Mouse (Mus musculus): ENCODE measurements around the gene Slc25a41.

Slc25a41 gene

DNA sequence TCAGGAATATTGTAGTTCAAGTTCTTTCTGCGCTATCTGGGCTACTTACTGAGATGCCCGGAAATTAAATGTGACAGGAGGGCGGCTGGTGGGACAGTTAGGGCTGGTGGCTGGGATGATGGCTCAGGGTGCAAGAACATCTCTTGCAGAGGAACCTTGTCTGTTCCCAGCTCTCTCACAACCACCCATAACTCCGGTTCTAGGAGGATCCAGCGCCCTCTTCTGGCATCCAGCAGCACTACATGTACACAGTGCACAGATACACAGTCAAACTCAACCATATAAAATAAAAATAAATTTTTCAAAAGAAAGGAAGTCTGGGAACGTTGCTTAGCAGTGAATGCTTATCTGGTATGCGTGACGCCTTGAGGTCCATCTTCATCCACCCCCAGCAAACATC lies 2.5 kb downstream of the Slc25a41 start:
- no peak for DNase-seq

DNA sequence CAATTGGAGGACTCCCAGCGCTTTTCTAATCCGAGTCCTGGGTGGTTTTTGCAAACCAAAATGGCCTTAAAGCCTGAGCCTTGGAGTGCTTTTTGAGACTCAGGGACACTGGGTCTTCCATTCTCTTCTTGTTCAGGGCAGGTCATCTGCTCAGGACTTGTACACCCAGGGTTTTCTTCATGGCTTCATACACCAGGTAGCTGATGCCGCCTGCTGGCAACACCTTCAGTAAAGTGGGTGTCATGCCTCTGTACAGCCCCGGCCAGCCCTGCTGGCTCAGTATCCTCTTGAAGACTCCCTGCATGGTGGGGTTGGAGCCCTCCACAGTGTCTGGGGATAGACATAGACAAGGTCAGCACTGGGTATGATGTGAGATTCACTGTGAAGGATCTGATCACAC lies 8.6 kb downstream of the Slc25a41 start:
- DNase-seq: no peak

DNA sequence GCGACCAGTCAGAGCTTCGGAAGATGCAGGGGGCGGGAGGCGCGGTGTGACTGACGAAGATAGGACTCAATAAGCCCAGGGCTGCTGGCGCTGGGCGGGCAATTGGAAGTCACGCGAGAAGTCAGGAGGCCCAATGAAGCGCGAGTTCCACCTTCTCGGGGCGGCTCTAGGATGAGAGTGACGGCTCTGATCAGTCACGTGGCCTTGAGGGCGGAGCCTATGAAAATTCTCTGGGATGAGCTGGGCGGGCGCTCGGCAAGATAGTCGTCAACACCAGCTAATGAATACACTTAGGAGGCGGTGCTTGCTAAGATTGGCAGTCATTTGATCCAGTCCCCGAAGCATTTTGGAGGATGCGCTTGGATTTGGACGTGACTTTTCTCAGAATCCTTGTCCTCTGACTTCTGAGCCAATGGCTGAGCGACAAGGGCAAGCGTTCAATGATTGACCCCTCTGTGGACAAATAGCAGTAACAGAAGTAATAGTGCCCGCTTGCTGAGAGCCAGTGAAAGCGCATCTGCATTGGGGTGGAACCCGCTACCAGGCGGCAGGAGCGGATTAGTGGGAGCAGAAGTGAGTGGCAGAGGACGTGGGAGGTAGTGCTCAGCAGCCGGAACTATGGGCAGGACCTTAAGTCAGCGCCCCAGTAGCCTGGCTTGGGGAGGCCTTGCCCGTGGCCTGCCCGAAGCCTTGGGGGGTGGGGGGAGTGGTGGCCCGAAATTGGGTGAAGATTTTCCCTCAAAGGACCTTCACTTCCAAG lies 9.6 kb downstream of the Slc25a41 start:
- DNase-seq: peak; percentile 95

DNA sequence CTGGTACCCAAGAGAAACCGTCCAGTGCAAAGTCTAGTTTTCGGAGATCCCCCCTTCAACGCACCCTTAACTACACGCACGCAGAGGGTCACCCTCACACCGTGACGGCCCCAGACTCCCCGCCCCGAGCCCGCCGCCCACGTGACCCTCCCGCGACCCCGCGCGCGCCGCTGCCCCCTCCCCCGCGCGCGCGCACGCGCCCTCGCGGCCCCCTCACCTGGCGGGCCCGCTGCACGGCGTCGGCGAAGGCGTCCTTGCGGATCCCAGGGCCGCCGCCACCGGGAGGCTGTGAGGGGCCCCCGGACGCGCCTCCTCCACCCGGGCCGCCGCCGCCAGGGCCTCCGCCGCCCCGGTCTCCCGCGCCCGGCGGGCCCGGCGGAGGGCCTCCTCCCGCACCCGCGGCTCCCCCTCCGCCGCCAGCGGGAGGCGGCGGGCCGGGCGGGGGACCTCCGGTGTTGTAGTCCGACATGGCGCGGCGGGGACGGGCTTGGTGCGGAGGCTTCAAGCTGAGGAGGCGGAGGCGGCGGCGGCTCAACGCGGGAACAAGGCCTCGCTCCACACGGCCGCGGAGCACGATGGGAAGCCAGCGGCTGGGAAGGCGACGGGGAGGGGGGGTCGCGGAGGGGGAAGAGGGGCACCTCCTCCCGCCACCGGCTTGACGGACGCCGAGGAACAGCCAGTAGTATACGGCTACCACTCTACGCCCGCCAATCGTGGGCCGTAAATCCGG lies 10.4 kb downstream of the Slc25a41 start, which contains the start of gene Khsrp:
Khsrp (minus strand) TSS at position 592 of the 730 bp plus-strand sequence.
- peak; percentile 65 for DNase-seq

DNA sequence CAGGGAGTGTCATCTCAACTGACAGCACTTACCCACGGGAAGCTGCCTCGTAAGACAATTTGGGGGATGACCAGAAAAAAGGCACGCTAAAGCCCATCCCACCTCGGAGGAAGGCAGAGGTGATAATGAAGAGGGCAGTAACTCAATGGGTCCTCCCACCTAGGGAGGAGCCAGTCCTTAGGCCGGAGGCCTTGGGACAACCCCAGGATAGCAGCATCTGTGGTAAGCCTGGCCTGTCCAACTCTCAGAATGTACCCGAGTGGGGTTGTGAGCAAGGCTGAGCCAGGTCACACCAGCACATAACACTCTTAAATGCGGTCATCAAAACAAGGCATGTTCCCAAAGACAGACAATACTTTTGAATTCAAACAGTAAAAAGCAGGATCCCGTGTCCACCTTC lies 11.8 kb downstream of the Slc25a41 start:
- no peak for DNase-seq

- no peak for DNase-seq
These were observed 14.0 kb downstream of the Slc25a41 start for GRCm38 (mm10) chr17:57027471-57027870.

- DNase-seq: no peak
These were observed 20.5 kb downstream of the Slc25a41 start for GRCm38 (mm10) chr17:57020960-57021359.

GRCm38 (mm10) chr17:57019693-57020092 lies 21.8 kb downstream of the Slc25a41 start:
- no peak for DNase-seq

- no peak for DNase-seq
These were observed 29.1 kb downstream of the Slc25a41 start for GRCm38 (mm10) chr17:57012245-57012795.

DNA sequence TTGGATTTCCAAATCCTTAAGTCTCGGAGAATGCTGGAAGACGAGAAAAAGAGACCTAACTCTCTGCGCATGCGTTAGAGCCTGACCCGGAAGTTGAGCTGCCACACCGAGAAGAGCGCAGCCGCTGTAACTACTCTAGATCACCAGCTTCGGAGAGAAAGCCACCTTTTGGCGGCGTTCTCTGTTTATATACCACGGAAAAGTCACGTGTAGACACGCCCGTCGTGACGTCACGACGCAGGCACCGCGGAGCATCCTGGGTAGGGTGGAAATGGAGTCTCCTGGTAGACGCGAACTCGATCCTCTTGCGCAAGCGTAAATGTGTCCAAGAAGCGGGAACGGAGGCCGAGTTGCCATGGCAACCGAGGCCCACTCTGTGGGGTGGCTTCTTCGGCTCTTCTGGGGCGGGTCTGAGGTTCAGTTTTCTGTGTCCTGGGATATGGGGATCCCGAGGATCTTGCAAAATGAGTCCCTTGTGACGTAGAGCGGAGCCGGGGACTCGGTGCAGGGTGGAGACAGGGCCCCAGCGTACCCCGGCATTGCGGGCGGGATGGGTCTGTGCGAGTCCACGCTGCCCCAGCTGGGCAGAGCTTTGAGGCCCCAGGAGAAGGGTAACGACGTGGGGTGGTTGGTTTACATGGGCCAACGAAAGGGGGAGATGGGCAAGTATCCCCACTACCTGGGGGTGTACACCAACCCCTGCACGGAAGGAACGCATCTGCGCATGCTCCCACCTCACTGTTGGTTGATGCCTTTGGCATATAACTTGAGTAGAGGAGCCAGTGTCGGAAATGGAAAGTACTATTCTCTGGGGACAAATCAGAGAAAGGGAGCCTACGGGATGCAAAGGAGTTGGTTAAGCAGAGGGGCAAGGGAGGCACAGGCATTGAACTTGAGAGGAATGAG lies 30.0 kb downstream of the Slc25a41 start, which contains the start of the genes Gtf2f1 and Gm17949:
Gtf2f1 (minus strand) TSS at position 53 of the 906 bp plus-strand sequence.
Gm17949 (plus strand) TSS at position 234 of the 906 bp plus-strand sequence.
- peak; percentile 94 for DNase-seq

DNA sequence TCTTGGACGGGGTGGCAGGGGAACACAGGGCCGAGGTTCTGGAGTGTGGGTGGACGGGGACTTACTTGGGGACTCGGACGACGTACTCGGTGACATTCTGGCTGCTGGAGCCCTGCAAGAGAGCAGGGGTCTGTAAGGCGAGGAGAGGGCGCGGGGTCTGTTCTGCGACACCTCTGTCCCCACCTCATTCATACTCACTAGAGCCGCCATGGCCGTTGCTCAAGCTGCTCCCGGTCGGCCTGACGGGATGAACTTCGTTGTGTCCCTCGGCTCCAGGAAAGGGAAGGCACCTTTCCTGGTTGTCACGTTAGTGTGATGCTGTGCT lies 30.6 kb downstream of the Slc25a41 start:
- no peak for DNase-seq

GRCm38 (mm10) chr17:57007137-57007905 lies 34.1 kb downstream of the Slc25a41 start:
- no peak for DNase-seq

DNA sequence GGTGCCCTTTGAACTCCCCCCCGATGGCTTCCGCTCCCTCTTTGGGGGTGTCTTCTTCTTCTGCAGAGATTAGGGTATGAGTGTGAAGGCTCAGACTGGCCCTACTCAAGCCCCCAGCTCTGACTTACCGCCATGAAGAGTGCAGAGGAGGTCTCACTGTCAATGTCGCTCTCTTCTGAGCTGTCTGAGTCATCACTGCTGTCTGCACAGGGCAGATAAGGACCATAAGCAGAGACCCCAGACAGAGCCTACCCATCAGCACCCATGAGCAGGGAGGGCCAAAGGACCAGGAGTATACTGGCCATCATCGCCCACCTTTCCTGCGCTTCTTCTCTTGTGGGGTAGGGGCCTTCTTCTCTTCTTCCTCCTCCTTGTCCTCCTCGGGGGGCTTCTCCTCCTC lies 37.5 kb downstream of the Slc25a41 start:
- DNase-seq: no peak

DNA sequence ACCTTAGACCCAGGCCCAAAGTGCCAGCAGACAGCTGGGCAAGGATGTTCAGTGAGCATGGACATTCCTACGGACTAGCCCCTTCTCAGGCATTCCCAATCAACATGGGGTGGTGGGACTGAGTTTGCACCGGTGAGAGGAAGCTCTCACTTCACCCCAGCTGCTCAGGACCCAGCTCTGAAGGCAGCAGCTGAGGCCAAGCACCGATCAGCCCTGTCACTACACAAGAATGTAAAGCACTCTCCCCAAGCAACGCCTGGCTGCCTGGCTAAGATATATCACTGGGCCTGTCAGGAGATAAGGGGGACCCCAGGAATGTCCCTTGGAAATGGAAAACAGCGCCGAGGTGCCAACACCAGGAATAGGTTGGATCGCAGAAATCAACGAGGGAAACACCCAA lies 40.2 kb downstream of the Slc25a41 start:
- no peak for DNase-seq

GRCm38 (mm10) chr17:56999968-57000609 lies 41.4 kb downstream of the Slc25a41 start, which contains the start of gene Pspn:
Gene Pspn (minus strand): TSS chr17:57000018.
- DNase-seq: no peak

DNA sequence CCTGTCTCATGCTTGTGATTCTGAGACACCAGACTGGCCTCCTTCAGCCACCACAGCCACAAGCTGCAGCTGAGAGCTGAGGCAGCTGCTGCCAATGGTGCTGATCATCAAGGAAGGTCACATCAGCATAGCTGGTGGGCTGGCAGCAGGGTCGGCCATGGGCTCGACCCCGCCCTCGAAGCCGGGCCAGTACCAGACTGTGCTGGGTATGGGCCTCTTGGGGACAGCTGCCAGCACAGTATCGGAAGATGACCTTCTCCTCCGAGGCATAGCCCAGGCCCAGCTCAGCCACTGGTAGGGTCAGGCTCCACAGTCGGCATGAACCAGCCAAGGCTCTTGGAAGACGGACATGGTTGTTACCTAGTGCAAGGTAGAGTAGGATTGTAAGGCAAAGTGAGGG lies 42.0 kb downstream of the Slc25a41 start:
- DNase-seq: no peak

DNA sequence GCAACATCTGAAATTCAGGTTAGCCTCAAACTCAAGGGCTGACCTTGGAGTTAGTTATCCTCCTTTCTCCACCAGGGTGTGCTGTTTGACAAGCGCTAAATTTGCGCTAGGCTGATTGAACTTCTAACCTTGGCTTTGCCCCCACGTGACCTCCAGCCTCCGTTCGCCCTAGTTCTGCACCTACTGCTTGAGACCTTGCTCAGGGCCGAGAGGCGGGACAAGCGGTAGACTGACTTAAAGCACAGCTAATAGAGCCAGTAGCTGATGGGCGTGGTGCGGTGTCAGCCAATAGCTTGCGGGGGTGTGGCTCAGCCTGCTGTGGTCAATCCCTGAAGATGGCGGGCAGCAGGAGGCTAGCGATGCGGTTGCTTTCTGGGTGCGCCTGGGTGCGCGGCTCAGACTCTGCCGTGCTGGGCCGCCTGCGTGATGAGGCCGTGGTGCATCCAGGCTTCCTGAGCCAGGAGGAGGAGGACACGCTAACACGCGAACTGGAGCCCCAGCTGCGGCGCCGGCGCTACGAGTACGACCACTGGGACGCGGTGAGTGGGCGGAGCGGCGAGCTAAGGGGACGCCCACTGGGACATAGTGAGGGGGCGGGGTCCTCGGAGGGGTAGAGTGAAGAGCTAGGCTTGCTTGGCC lies 44.3 kb downstream of the Slc25a41 start, which contains the start of gene Alkbh7:
Alkbh7 (plus strand) TSS at position 311 of the 639 bp plus-strand sequence.
- DNase-seq: peak; percentile 82

GRCm38 (mm10) chr17:56996506-56996905 lies 44.9 kb downstream of the Slc25a41 start:
- no peak for DNase-seq

DNA sequence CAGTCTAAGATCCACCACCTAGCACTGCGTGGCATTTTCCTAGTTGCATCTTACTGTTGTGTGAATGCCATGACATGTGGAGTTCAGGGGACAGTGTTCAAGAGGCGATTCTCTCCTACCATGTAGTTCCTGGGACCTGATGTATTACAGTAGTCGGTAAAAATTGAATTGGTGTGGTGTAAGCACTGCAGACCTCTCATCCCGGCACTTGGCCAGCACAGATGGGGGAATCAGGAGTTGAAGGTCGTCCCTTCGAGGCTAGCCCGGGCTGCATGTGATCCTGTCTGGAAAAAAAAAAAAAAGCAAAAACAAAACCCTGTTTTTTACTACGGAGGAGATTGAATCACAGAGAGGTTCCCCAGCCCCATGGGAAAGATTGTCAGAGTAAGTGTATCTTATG lies 46.4 kb downstream of the Slc25a41 start:
- no peak for DNase-seq

- DNase-seq: no peak
These were observed 50.5 kb downstream of the Slc25a41 start for GRCm38 (mm10) chr17:56990966-56991365.

Measured in right cerebral cortex, postnatal 4 days (tissue).